Mouse (Mus musculus): ENCODE measurements around the gene Cabp4. TPM values are rescaled to one million over a fixed set of nuclear protein-coding genes. Genes with fewer than 3 reads are reported as not detected.

The Cabp4 gene
- polyA plus RNA-seq, 1 experiment, result 0.60 TPM

- peak within 1 kb of the TSS; percentile 71 for H3K4me3 ChIP-seq (replicated peaks; ENCODE audit: control insufficient read depth, low read depth, low read length)
- WGBS, result 8% methylated on average over 42 of the region's 42 CpGs
- peak; percentile 43; the same call in 1 of the 2 replicates for TF ChIP-seq POLR2A (IDR thresholded peaks at IDR 0.05; ENCODE audit: borderline replicate concordance, control insufficient read depth, low read depth, low read length)
- TF ChIP-seq CTCF (IDR thresholded peaks at IDR 0.05; ENCODE audit: control insufficient read depth, insufficient read depth, low read length), result no peak
These were observed 19.1 kb upstream of the Cabp4 start, which contains the start of gene Rps6kb2 for GRCm38 (mm10) chr19:4162646-4163542. Gene Rps6kb2 (minus strand): TSS chr19:4163354.

GRCm38 (mm10) chr19:4159049-4159448 lies 15.2 kb upstream of the Cabp4 start:
- Histone ChIP-seq H3K4me1 (ENCODE audit: control insufficient read depth, insufficient read depth, low read length) (peaks cover 2% of the 10 kb centered on the region), H3K4me3 (replicated peaks; ENCODE audit: control insufficient read depth, low read depth, low read length) (no peak overlapping the region), H3K27ac (ENCODE audit: control insufficient read depth, insufficient read depth, low read depth, low read length, poor library complexity) (no peak overlapping the region)
- no peak for TF ChIP-seq POLR2A (IDR thresholded peaks at IDR 0.05; ENCODE audit: borderline replicate concordance, control insufficient read depth, low read depth, low read length)
- no peak for TF ChIP-seq CTCF (IDR thresholded peaks at IDR 0.05; ENCODE audit: control insufficient read depth, insufficient read depth, low read length)
- 90% methylated on average over 8 of the region's 8 CpGs for WGBS

More at GRCm38 (mm10) chr19:4162646-4163542, 19.1 kb upstream of the Cabp4 start, which contains the start of gene Rps6kb2:
- no peaks in the 10 kb centered on the region; the same call in 1 of the 2 replicates for H3K4me1 ChIP-seq (ENCODE audit: control insufficient read depth, insufficient read depth, low read length)
- H3K27ac ChIP-seq (ENCODE audit: control insufficient read depth, insufficient read depth, low read depth, low read length, poor library complexity), result peak within 1 kb of the TSS; percentile 0; the same call in 1 of the 2 replicates

GRCm38 (mm10) chr19:4156771-4157170 lies 12.9 kb upstream of the Cabp4 start:
- no peak for TF ChIP-seq CTCF (IDR thresholded peaks at IDR 0.05; ENCODE audit: control insufficient read depth, insufficient read depth, low read length)
- no peak for TF ChIP-seq POLR2A (IDR thresholded peaks at IDR 0.05; ENCODE audit: borderline replicate concordance, control insufficient read depth, low read depth, low read length)
- peaks cover 2% of the 10 kb centered on the region for H3K4me1 ChIP-seq (ENCODE audit: control insufficient read depth, insufficient read depth, low read length)

GRCm38 (mm10) chr19:4156073-4156579 lies 12.3 kb upstream of the Cabp4 start:
- 47% methylated on average over 20 of the region's 20 CpGs for WGBS
- Histone ChIP-seq H3K4me3 (replicated peaks; ENCODE audit: control insufficient read depth, low read depth, low read length) (peak overlapping the region; percentile 50), H3K4me1 (ENCODE audit: control insufficient read depth, insufficient read depth, low read length) (peaks cover 2% of the 10 kb centered on the region), H3K27ac (ENCODE audit: control insufficient read depth, insufficient read depth, low read depth, low read length, poor library complexity) (peak overlapping the region; percentile 72)
- TF ChIP-seq CTCF (IDR thresholded peaks at IDR 0.05; ENCODE audit: control insufficient read depth, insufficient read depth, low read length) (no peak), POLR2A (IDR thresholded peaks at IDR 0.05; ENCODE audit: borderline replicate concordance, control insufficient read depth, low read depth, low read length) (no peak; the same call in 1 of the 2 replicates)

More at GRCm38 (mm10) chr19:4156771-4157170, 12.9 kb upstream of the Cabp4 start:
- Histone ChIP-seq H3K4me3 (replicated peaks; ENCODE audit: control insufficient read depth, low read depth, low read length) (no peak overlapping the region), H3K27ac (ENCODE audit: control insufficient read depth, insufficient read depth, low read depth, low read length, poor library complexity) (no peak overlapping the region)
- 85% methylated on average over 12 of the region's 12 CpGs for WGBS

GRCm38 (mm10) chr19:4155223-4156072 lies 11.6 kb upstream of the Cabp4 start:
- TF ChIP-seq POLR2A (IDR thresholded peaks at IDR 0.05; ENCODE audit: borderline replicate concordance, control insufficient read depth, low read depth, low read length), result peak; percentile 11; the same call in 1 of the 2 replicates
- TF ChIP-seq CTCF (IDR thresholded peaks at IDR 0.05; ENCODE audit: control insufficient read depth, insufficient read depth, low read length), result no peak
- H3K27ac ChIP-seq (ENCODE audit: control insufficient read depth, insufficient read depth, low read depth, low read length, poor library complexity), result peak overlapping the region; percentile 72
- H3K4me3 ChIP-seq (replicated peaks; ENCODE audit: control insufficient read depth, low read depth, low read length), result peak overlapping the region; percentile 76
- WGBS, result 20% methylated on average over 6 of the region's 6 CpGs
- peaks cover 2% of the 10 kb centered on the region for H3K4me1 ChIP-seq (ENCODE audit: control insufficient read depth, insufficient read depth, low read length)

- TF ChIP-seq CTCF (IDR thresholded peaks at IDR 0.05; ENCODE audit: control insufficient read depth, insufficient read depth, low read length) (no peak), POLR2A (IDR thresholded peaks at IDR 0.05; ENCODE audit: borderline replicate concordance, control insufficient read depth, low read depth, low read length) (peak; percentile 73)
- 5% methylated on average over 13 of the region's 13 CpGs for WGBS
- Histone ChIP-seq H3K27ac (ENCODE audit: control insufficient read depth, insufficient read depth, low read depth, low read length, poor library complexity) (peak overlapping the region; percentile 95), H3K4me1 (ENCODE audit: control insufficient read depth, insufficient read depth, low read length) (peaks cover 4% of the 10 kb centered on the region), H3K4me3 (replicated peaks; ENCODE audit: control insufficient read depth, low read depth, low read length) (peak overlapping the region; percentile 76)
These were observed 10.8 kb upstream of the Cabp4 start for GRCm38 (mm10) chr19:4154437-4155222.

GRCm38 (mm10) chr19:4153232-4153654 lies 9.4 kb upstream of the Cabp4 start, which contains the start of gene Ptprcap:
Gene Ptprcap (plus strand): TSS chr19:4153604.
- no peak for TF ChIP-seq POLR2A (IDR thresholded peaks at IDR 0.05; ENCODE audit: borderline replicate concordance, control insufficient read depth, low read depth, low read length)
- no peak for TF ChIP-seq CTCF (IDR thresholded peaks at IDR 0.05; ENCODE audit: control insufficient read depth, insufficient read depth, low read length)
- WGBS, result 92% methylated on average over 11 of the region's 11 CpGs
- H3K27ac ChIP-seq (ENCODE audit: control insufficient read depth, insufficient read depth, low read depth, low read length, poor library complexity), result peak within 1 kb of the TSS; percentile 95
- peaks cover 4% of the 10 kb centered on the region for H3K4me1 ChIP-seq (ENCODE audit: control insufficient read depth, insufficient read depth, low read length)
- no peak within 1 kb of the TSS for H3K4me3 ChIP-seq (replicated peaks; ENCODE audit: control insufficient read depth, low read depth, low read length)
